Mouse (Mus musculus): ENCODE results near the gene Ptprn2. TPM values are rescaled to one million over a fixed set of nuclear protein-coding genes. Genes with fewer than 3 reads are reported as not detected.

Ptprn2 gene
- polyA plus RNA-seq, 1 experiment from 2014 or later, result 0.08 TPM

GRCm38 (mm10) chr12:117255776-117256342 lies 770.3 kb downstream of the Ptprn2 start:
- Histone ChIP-seq H3K4me1 (peaks cover 31% of the 10 kb centered on the region), H3K9ac (no peak overlapping the region), H3K9me3 (no peaks in the 10 kb centered on the region), H3K4me2 (no peak overlapping the region), H3K27ac (no peak overlapping the region), H3K36me3 (no peaks in the 10 kb centered on the region), H3K4me3 (no peak overlapping the region), H3K27me3 (no peaks in the 10 kb centered on the region)
- WGBS, result 88% methylated on average over 2 of the region's 2 CpGs
- no peak for ATAC-seq (ENCODE audit: insufficient number of reproducible peaks, insufficient read depth, low FRiP score, low TSS enrichment, low read depth)

GRCm38 (mm10) chr12:117256849-117257204 lies 771.3 kb downstream of the Ptprn2 start:
- H3K27me3 ChIP-seq, result no peaks in the 10 kb centered on the region
- H3K9ac ChIP-seq, result no peak overlapping the region
- H3K4me2 ChIP-seq, result no peak overlapping the region
- ATAC-seq (ENCODE audit: insufficient number of reproducible peaks, insufficient read depth, low FRiP score, low TSS enrichment, low read depth), result no peak
- no peak overlapping the region for H3K27ac ChIP-seq
- H3K4me3 ChIP-seq, result no peak overlapping the region
- no peaks in the 10 kb centered on the region for H3K36me3 ChIP-seq
- no peaks in the 10 kb centered on the region for H3K9me3 ChIP-seq
- H3K4me1 ChIP-seq, result peaks cover 22% of the 10 kb centered on the region
- WGBS, result 72% methylated on average over 5 of the region's 5 CpGs

- no peak overlapping the region for H3K27ac ChIP-seq
- 19% methylated on average over 20 of the region's 20 CpGs for WGBS
- no peak overlapping the region for H3K4me3 ChIP-seq
- no peaks in the 10 kb centered on the region for H3K9me3 ChIP-seq
- H3K27me3 ChIP-seq, result no peaks in the 10 kb centered on the region
- no peak overlapping the region for H3K9ac ChIP-seq
- H3K36me3 ChIP-seq, result no peaks in the 10 kb centered on the region
- no peak for ATAC-seq (ENCODE audit: insufficient number of reproducible peaks, insufficient read depth, low FRiP score, low TSS enrichment, low read depth)
- H3K4me1 ChIP-seq, result peaks cover 16% of the 10 kb centered on the region
- H3K4me2 ChIP-seq, result no peak overlapping the region
Measured at GRCm38 (mm10) chr12:117257205-117257920, 771.8 kb downstream of the Ptprn2 start.

GRCm38 (mm10) chr12:117257921-117258497 lies 772.5 kb downstream of the Ptprn2 start:
- H3K36me3 ChIP-seq, result no peaks in the 10 kb centered on the region
- no peak overlapping the region for H3K9ac ChIP-seq
- whole genome bisulfite sequencing, result 55% methylated on average over 12 of the region's 12 CpGs
- peaks cover 13% of the 10 kb centered on the region; the same call in 1 of the 2 replicates for H3K4me1 ChIP-seq
- no peaks in the 10 kb centered on the region for H3K27me3 ChIP-seq
- no peak overlapping the region for H3K27ac ChIP-seq
- H3K4me2 ChIP-seq, result no peak overlapping the region
- no peaks in the 10 kb centered on the region for H3K9me3 ChIP-seq
- no peak overlapping the region for H3K4me3 ChIP-seq
- ATAC-seq (ENCODE audit: insufficient number of reproducible peaks, insufficient read depth, low FRiP score, low TSS enrichment, low read depth), result no peak

DNA sequence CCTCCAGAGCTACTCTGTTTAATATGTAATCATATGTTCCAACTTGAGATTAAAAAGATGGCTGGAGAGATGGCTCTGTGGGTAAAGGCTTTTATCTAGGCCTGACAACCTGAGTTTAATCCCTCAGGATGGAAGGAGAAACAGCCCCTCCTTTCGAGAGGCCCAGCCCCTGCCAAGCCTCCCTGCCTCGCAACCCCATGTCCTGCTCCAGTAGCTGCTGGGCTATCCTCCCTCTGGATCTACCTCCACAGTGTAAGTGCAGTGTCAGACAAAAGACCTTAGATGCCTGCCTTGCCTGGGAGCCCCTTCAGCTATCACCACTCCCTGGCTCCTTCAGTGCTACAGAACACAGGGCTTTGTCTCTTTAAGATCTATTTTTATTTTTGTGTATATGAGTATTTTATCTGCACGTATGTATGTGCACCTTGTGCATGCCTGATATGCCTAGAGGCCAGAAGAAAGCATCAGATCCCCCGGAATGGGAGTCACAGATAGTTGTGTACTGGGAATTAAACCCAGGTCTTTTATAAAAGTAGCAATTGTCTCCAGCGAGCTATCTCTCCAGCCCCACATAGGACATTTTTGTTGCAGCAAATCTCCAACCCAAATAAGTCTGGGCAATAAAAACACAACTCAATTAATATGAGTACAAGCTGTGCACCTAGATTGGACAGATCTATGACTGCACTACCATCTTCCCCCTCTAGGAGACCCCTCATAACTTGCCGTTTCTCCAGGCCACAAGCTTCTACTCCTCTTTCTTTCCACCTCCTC lies 775.1 kb downstream of the Ptprn2 start:
- no peak overlapping the region for H3K9ac ChIP-seq
- H3K4me3 ChIP-seq, result no peak overlapping the region
- H3K4me1 ChIP-seq, result peaks cover 18% of the 10 kb centered on the region; the same call in 1 of the 2 replicates
- no peak overlapping the region for H3K27ac ChIP-seq
- H3K9me3 ChIP-seq, result no peaks in the 10 kb centered on the region
- no peaks in the 10 kb centered on the region for H3K36me3 ChIP-seq
- H3K27me3 ChIP-seq, result no peaks in the 10 kb centered on the region
- no peak overlapping the region for H3K4me2 ChIP-seq
- ATAC-seq (ENCODE audit: insufficient number of reproducible peaks, insufficient read depth, low FRiP score, low TSS enrichment, low read depth), result no peak
- WGBS, result 67% methylated on average over 6 of the region's 6 CpGs

GRCm38 (mm10) chr12:117261165-117261440 lies 775.6 kb downstream of the Ptprn2 start:
- Histone ChIP-seq H3K9me3 (no peaks in the 10 kb centered on the region), H3K27ac (no peak overlapping the region), H3K9ac (no peak overlapping the region), H3K27me3 (no peaks in the 10 kb centered on the region), H3K36me3 (no peaks in the 10 kb centered on the region), H3K4me3 (no peak overlapping the region), H3K4me1 (peaks cover 22% of the 10 kb centered on the region; the same call in 1 of the 2 replicates), H3K4me2 (no peak overlapping the region)
- 43% methylated on average over 3 of the region's 3 CpGs for WGBS
- ATAC-seq (ENCODE audit: insufficient number of reproducible peaks, insufficient read depth, low FRiP score, low TSS enrichment, low read depth), result no peak

GRCm38 (mm10) chr12:117262003-117262402 lies 776.5 kb downstream of the Ptprn2 start:
- Histone ChIP-seq H3K36me3 (no peaks in the 10 kb centered on the region), H3K4me1 (peaks cover 17% of the 10 kb centered on the region; the same call in 1 of the 2 replicates), H3K27ac (no peak overlapping the region), H3K9me3 (no peaks in the 10 kb centered on the region), H3K4me3 (no peak overlapping the region), H3K4me2 (no peak overlapping the region), H3K9ac (no peak overlapping the region), H3K27me3 (no peaks in the 10 kb centered on the region)
- 61% methylated on average over 2 of the region's 2 CpGs for WGBS
- no peak for ATAC-seq (ENCODE audit: insufficient number of reproducible peaks, insufficient read depth, low FRiP score, low TSS enrichment, low read depth)

- WGBS, result 88% methylated on average over 2 of the region's 2 CpGs
- H3K9me3 ChIP-seq, result no peaks in the 10 kb centered on the region
- peaks cover 8% of the 10 kb centered on the region; the same call in 1 of the 2 replicates for H3K4me1 ChIP-seq
- no peak overlapping the region for H3K9ac ChIP-seq
- no peak for ATAC-seq (ENCODE audit: insufficient number of reproducible peaks, insufficient read depth, low FRiP score, low TSS enrichment, low read depth)
- H3K27ac ChIP-seq, result no peak overlapping the region
- H3K36me3 ChIP-seq, result no peaks in the 10 kb centered on the region
- no peak overlapping the region for H3K4me2 ChIP-seq
- H3K4me3 ChIP-seq, result no peak overlapping the region
- H3K27me3 ChIP-seq, result no peaks in the 10 kb centered on the region
Measured at GRCm38 (mm10) chr12:117263081-117263480, 777.6 kb downstream of the Ptprn2 start.

GRCm38 (mm10) chr12:117265211-117265610 lies 779.7 kb downstream of the Ptprn2 start:
- Histone ChIP-seq H3K4me3 (no peak overlapping the region), H3K27ac (no peak overlapping the region), H3K36me3 (no peaks in the 10 kb centered on the region), H3K9ac (no peak overlapping the region), H3K27me3 (no peaks in the 10 kb centered on the region), H3K4me2 (no peak overlapping the region), H3K4me1 (peaks cover 8% of the 10 kb centered on the region; the same call in 1 of the 2 replicates), H3K9me3 (no peaks in the 10 kb centered on the region)
- WGBS, result 37% methylated on average over 1 of the region's 1 CpGs
- no peak for ATAC-seq (ENCODE audit: insufficient number of reproducible peaks, insufficient read depth, low FRiP score, low TSS enrichment, low read depth)

GRCm38 (mm10) chr12:117268543-117269172 lies 783.1 kb downstream of the Ptprn2 start:
- WGBS, result 77% methylated on average over 7 of the region's 7 CpGs
- ATAC-seq (ENCODE audit: insufficient number of reproducible peaks, insufficient read depth, low FRiP score, low TSS enrichment, low read depth), result no peak
- H3K4me1 ChIP-seq, result peaks cover 13% of the 10 kb centered on the region; the same call in 1 of the 2 replicates
- H3K9ac ChIP-seq, result no peak overlapping the region
- H3K27ac ChIP-seq, result no peak overlapping the region
- H3K27me3 ChIP-seq, result no peaks in the 10 kb centered on the region
- no peaks in the 10 kb centered on the region for H3K36me3 ChIP-seq
- no peak overlapping the region for H3K4me3 ChIP-seq
- H3K9me3 ChIP-seq, result no peaks in the 10 kb centered on the region
- H3K4me2 ChIP-seq, result no peak overlapping the region

GRCm38 (mm10) chr12:117269310-117269709 lies 783.8 kb downstream of the Ptprn2 start:
- 72% methylated on average over 4 of the region's 4 CpGs for WGBS
- ATAC-seq (ENCODE audit: insufficient number of reproducible peaks, insufficient read depth, low FRiP score, low TSS enrichment, low read depth), result no peak
- Histone ChIP-seq H3K4me1 (peaks cover 13% of the 10 kb centered on the region; the same call in 1 of the 2 replicates), H3K4me3 (no peak overlapping the region), H3K4me2 (no peak overlapping the region), H3K9ac (no peak overlapping the region), H3K27ac (no peak overlapping the region), H3K9me3 (no peaks in the 10 kb centered on the region), H3K27me3 (no peaks in the 10 kb centered on the region), H3K36me3 (no peaks in the 10 kb centered on the region)

Measured in embryonic facial prominence, embryonic 13.5 days (tissue).